In the genomic region with DNA sequence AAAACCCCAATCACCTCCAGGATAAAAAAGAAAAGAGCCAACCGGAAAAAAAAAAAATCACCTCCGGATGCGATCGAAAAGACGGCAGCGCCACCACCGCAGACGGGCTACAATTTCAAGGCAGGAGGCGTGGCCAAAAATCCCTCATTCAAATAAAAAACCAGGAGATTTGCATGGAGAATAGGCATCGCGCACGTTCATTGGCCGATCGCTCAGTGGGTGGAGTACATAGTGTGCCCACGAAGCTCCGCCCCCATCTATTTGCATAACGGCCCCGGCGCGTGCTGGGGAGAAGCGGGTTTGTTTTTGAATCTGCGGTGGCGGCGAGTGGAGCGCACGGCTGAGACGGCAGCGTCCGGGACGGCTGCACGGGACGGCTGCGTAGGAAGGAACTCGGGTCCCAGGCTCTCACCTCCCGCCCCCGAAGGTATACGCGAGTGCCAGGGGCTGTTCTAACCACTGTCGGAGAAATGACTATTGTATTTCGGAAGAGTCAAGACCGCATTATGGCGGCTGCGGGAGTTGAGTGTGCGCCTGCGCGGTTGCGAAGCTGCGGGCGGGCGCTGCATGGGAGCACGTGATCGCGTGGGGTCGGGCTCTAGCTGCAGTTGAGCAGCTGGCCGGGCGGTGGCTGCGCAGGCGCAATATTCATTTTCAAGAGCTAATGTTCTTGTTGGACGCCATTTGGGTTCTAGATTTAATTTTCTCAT, we compare ENCODE assay signal across 8 mouse cellular contexts. TPM values are rescaled to one million over a fixed set of nuclear protein-coding genes. Genes with fewer than 3 reads are reported as not detected.
DNase-seq lines count a peak whose midpoint lies in the region; ATAC-seq and TF ChIP-seq lines count a peak whose summit lies in the region.

No protein-coding gene starts in this region.

- no peaks in the 10 kb centered on the region for H3K27me3 ChIP-seq in heart, embryonic 13.5 days (replicated peaks)
- no peaks in the 10 kb centered on the region for H3K27me3 ChIP-seq in kidney, postnatal 0 days (ENCODE audit: insufficient read depth, low read length)
- no peaks in the 10 kb centered on the region for H3K27me3 ChIP-seq in liver, adult 2 months (ENCODE audit: control insufficient read depth, insufficient read depth, low read length)

- TF ChIP-seq CTCF in kidney, postnatal 0 days (IDR thresholded peaks at IDR 0.05; ENCODE audit: low read depth) = peak; percentile 63
- peak; percentile 52 for TF ChIP-seq CTCF in liver, adult 2 months (IDR thresholded peaks at IDR 0.05; ENCODE audit: low read depth, low read length)

- peaks cover 22% of the 10 kb centered on the region for H3K4me1 ChIP-seq in heart, embryonic 13.5 days
- H3K4me1 ChIP-seq in kidney, postnatal 0 days (replicated peaks; ENCODE audit: insufficient read depth, low read length) = no peaks in the 10 kb centered on the region
- peaks cover 13% of the 10 kb centered on the region; the same call in 1 of the 2 replicates for H3K4me1 ChIP-seq in liver, adult 2 months (ENCODE audit: control insufficient read depth, insufficient read depth, low read length)

- H3K4me2 ChIP-seq in heart, embryonic 13.5 days = peak overlapping the region; percentile 60
- H3K4me2 ChIP-seq in kidney, postnatal 0 days (ENCODE audit: low read length) = peak overlapping the region; percentile 50

- peaks cover 15% of the 10 kb centered on the region for H3K36me3 ChIP-seq in heart, embryonic 13.5 days
- H3K36me3 ChIP-seq in kidney, postnatal 0 days (ENCODE audit: insufficient read depth, low read length) = 0 out of 2 replicates have a peak, but pooled peaks cover 4% of the 10 kb centered on the region
- H3K36me3 ChIP-seq in liver, adult 2 months (ENCODE audit: control insufficient read depth, insufficient read depth, low read length) = 0 out of 2 replicates have a peak, but pooled peaks cover 2% of the 10 kb centered on the region

- WGBS in heart, embryonic 13.5 days = under 1% methylated on average over 59 of the region's 59 CpGs
- under 1% methylated on average over 59 of the region's 59 CpGs for WGBS in kidney, postnatal 0 days
- WGBS in liver, adult 2 months = under 1% methylated on average over 59 of the region's 59 CpGs

- peaks cover 9% of the 10 kb centered on the region for H3K9me3 ChIP-seq in heart, embryonic 13.5 days
- H3K9me3 ChIP-seq in kidney, postnatal 0 days (replicated peaks; ENCODE audit: low read length) = peaks cover 8% of the 10 kb centered on the region; the same call in 1 of the 2 replicates

- TF ChIP-seq POLR2A in liver, adult 2 months (IDR thresholded peaks at IDR 0.05; ENCODE audit: extremely low read depth, insufficient read depth, low read length) = peak; percentile 87

- H3K79me2 ChIP-seq in liver, adult 2 months (ENCODE audit: control insufficient read depth, insufficient read depth, low read length) = peaks cover 21% of the 10 kb centered on the region

- ATAC-seq in heart, embryonic 13.5 days (ENCODE audit: extremely low read depth, insufficient number of reproducible peaks, low FRiP score, low TSS enrichment) = peak; percentile 96
- peak; percentile 98 for ATAC-seq in kidney, postnatal 0 days (replicated peaks; ENCODE audit: low FRiP score, low read depth)
- ATAC-seq in monocyte, adult 5-6 weeks (replicated peaks; ENCODE audit: insufficient number of reproducible peaks, low FRiP score, low TSS enrichment, poor library complexity, severe bottlenecking) = peak; percentile 90

- H3K4me3 ChIP-seq in heart, embryonic 13.5 days = peak overlapping the region; percentile 68
- peak overlapping the region; percentile 64 for H3K4me3 ChIP-seq in kidney, postnatal 0 days (replicated peaks; ENCODE audit: low read depth, low read length)
- H3K4me3 ChIP-seq in liver, adult 2 months (ENCODE audit: insufficient read depth, low read depth, low read length) = peak overlapping the region; percentile 85

- peak overlapping the region; percentile 82 for H3K9ac ChIP-seq in heart, embryonic 13.5 days
- peak overlapping the region; percentile 84 for H3K9ac ChIP-seq in kidney, postnatal 0 days (ENCODE audit: low read depth, low read length)
- peak overlapping the region; percentile 83 for H3K9ac ChIP-seq in liver, adult 2 months (ENCODE audit: low read depth, low read length)

- peak overlapping the region; percentile 97 for H3K27ac ChIP-seq in heart, embryonic 13.5 days (replicated peaks)
- H3K27ac ChIP-seq in kidney, postnatal 0 days = peak overlapping the region; percentile 98
- peak overlapping the region; percentile 91 for H3K27ac ChIP-seq in liver, adult 2 months (replicated peaks; ENCODE audit: insufficient read depth, low read depth, low read length)

- DNase-seq in CD4-positive, CD25-positive, alpha-beta regulatory T cell, adult 2 months (ENCODE audit: low read depth, low spot score) = peak; percentile 99
- peak; percentile 98 for DNase-seq in c-Kit-negative CD71-positive TER-119-positive erythroid progenitor cells, embryonic 14.5 days (ENCODE audit: low read depth, low spot score)
- DNase-seq in fat pad, adult 2 months (ENCODE audit: extremely low read depth, low read depth, low spot score) = peak; percentile 87
- peak; percentile 100 for DNase-seq in kidney, postnatal 0 days (ENCODE audit: low spot score)
- DNase-seq in liver, adult 2 months (ENCODE audit: extremely low read depth, low read depth, low spot score) = peak; percentile 95
- DNase-seq in spleen, postnatal 36 days (ENCODE audit: low spot score in 2 of 2) = peak; percentile 95 to 98

RNA-seq across cellular contexts. Expression of gene Atf7ip, which starts 12.7 kb away (rescaled TPM):
- 31.6 and 33.7 TPM in 2 replicates for polyA plus RNA-seq in heart, embryonic 13.5 days (2015; fragmentation: Nextera tagmentation; extraction: Ambion mirVana)
- 17.9 and 20.2 TPM in 2 replicates for polyA plus RNA-seq in kidney, postnatal 0 days (2015; fragmentation: Nextera tagmentation; extraction: Ambion mirVana)
- total RNA-seq in liver, adult 2 months (2014; rRNA removed) = 14.8 and 14.9 TPM in 2 replicates
- 5.1 and 5.2 TPM in 2 replicates for polyA plus RNA-seq in liver, adult 2 months (2012; rRNA removed)
- total RNA-seq in monocyte, adult 5-6 weeks (2017) = 53.5 to 127 TPM (median 61.9 TPM) in 3 replicates

Comparison
In these comparisons a context has a peak if more than half of its experiments do, and no peak if none do; other contexts are left out.
1. Peak in every context shown above with its lines: DNase-seq, ATAC-seq, H3K4me3 ChIP-seq and H3K27ac ChIP-seq.